Mouse (Mus musculus) ES-E14 (cell line): ENCODE data around the gene Mbl1. TPM values are rescaled to one million over a fixed set of nuclear protein-coding genes. Genes with fewer than 3 reads are reported as not detected.

Source experiments
- DNase-seq: peaks from one replicate; pipeline ENCODE4 v3.0.0-alpha.2; 2013; ENCODE audit warnings: low read depth, low spot score
- H3K27ac ChIP-seq: 2 replicates; pipeline ENCODE4 v1.5.1; 2012; ENCODE audit warnings: low read depth, mild to moderate bottlenecking, low read length, moderate library complexity, mixed read lengths; ENCODE audit not compliant: poor library complexity, insufficient read depth, severe bottlenecking
- H3K36me3 ChIP-seq: 2 replicates; pipeline ENCODE4 v1.6.1; 2012; ENCODE audit warnings: mild to moderate bottlenecking, low read length, moderate library complexity, mixed read lengths; ENCODE audit not compliant: control insufficient read depth, poor library complexity, insufficient read depth, severe bottlenecking
- H3K4me1 ChIP-seq, 2 experiments: fragments of 150-350 bp in 1 of 2; sonication (generic) in 1 of 2; 2 replicates each; pipeline ENCODE4 v1.6.1; 2012; ENCODE audit warnings: low read length in 2 of 2, mild to moderate bottlenecking in 1 of 2, mixed read lengths in 1 of 2; ENCODE audit not compliant: control insufficient read depth in 2 of 2, insufficient read depth in 2 of 2, poor library complexity in 1 of 2
- H3K4me3 ChIP-seq, 2 experiments: fragments of 150-350 bp in 1 of 2; sonication (generic) in 1 of 2; 2 replicates each; pipeline ENCODE4 v1.5.1; 2012; ENCODE audit warnings: low read length in 2 of 2, low read depth in 1 of 2, mild to moderate bottlenecking in 1 of 2, mixed read lengths in 1 of 2; ENCODE audit not compliant: insufficient read depth in 1 of 2, poor library complexity in 1 of 2, severe bottlenecking in 1 of 2
- H3K9ac ChIP-seq: 2 replicates; pipeline ENCODE4 v1.6.1; 2012; ENCODE audit warnings: low read depth, mild to moderate bottlenecking, low read length, mixed read lengths; ENCODE audit not compliant: poor library complexity, insufficient read depth, severe bottlenecking
- H3K9me3 ChIP-seq: fragments of 150-350 bp; sonication (generic); 2 replicates; pipeline ENCODE4 v1.6.1; 2012; ENCODE audit warnings: low read depth, mild to moderate bottlenecking, low read length; ENCODE audit not compliant: control insufficient read depth, insufficient read depth
- CHD2 ChIP-seq: IDR thresholded peaks from 2 replicates; pipeline ENCODE4 v1.6.1; 2014; ENCODE audit warnings: mild to moderate bottlenecking, low read depth, low read length, inconsistent platforms
- HCFC1 ChIP-seq: IDR thresholded peaks from 2 replicates; pipeline ENCODE4 v1.6.1; 2012; ENCODE audit warnings: low read length, inconsistent platforms, borderline replicate concordance; ENCODE audit not compliant: insufficient read depth
- MAFK ChIP-seq: IDR thresholded peaks from 2 replicates; pipeline ENCODE4 v1.6.1; 2014; ENCODE audit warnings: mild to moderate bottlenecking, low read depth, low read length, inconsistent platforms; ENCODE audit not compliant: insufficient read depth
- ZC3H11A ChIP-seq: IDR thresholded peaks from 2 replicates; pipeline ENCODE4 v1.6.1; 2012; ENCODE audit warnings: low read depth, mild to moderate bottlenecking, inconsistent platforms, low read length, borderline replicate concordance
- ZNF384 ChIP-seq: IDR thresholded peaks from 2 replicates; pipeline ENCODE4 v1.6.1; 2012; ENCODE audit warnings: low read depth, low read length, inconsistent platforms
- in situ Hi-C, 2 experiments: fragments of 600-800 bp; cut with MboI; formaldehyde crosslinking; loops; one replicate each; pipeline ENCODE4 v1.15.1; 2025; ENCODE audit warnings: low sequenced_read_pairs in 2 of 2, inconsistent platforms in 1 of 2; ENCODE audit not compliant: unreplicated experiment in 2 of 2
- total RNA-seq: library from RNA; depleted of rRNA; stranded (reverse); fragments of 300-350 nt; gene quantifications from 2 replicates; pipeline ENCODE4 v1.2.3, GENCODE M21; 2012; rRNA removed

Gene Mbl1
- not detected in 2 replicates for total RNA-seq

GRCm38 (mm10) chr14:41151220-41151898 lies at the start of gene Mbl1:
TSS of gene Mbl1 (plus strand) at chr14:41151458.
- no peaks in the 10 kb centered on the region for H3K9me3 ChIP-seq
- no peak for DNase-seq
- H3K27ac ChIP-seq, result no peak within 1 kb of the TSS
- no peak within 1 kb of the TSS for H3K9ac ChIP-seq
- in situ Hi-C loops, result no loop called here
- no peaks in the 10 kb centered on the region for H3K4me1 ChIP-seq
- H3K36me3 ChIP-seq, result no peaks in the 10 kb centered on the region
- TF ChIP-seq ZC3H11A, result no peak
- TF ChIP-seq HCFC1, result no peak
- no peak for TF ChIP-seq ZNF384
- TF ChIP-seq CHD2, result no peak
- no peak for TF ChIP-seq MAFK
- H3K4me3 ChIP-seq, result no peak within 1 kb of the TSS

GRCm38 (mm10) chr14:41102269-41102668 lies 49.0 kb upstream of the Mbl1 start:
- Histone ChIP-seq H3K4me3 (no peak overlapping the region), H3K36me3 (no peaks in the 10 kb centered on the region), H3K9ac (no peak overlapping the region), H3K4me1 (no peaks in the 10 kb centered on the region), H3K9me3 (no peaks in the 10 kb centered on the region), H3K27ac (no peak overlapping the region)
- DNase-seq, result no peak
- in situ Hi-C loops, result no loop called here
- TF ChIP-seq HCFC1, result no peak
- TF ChIP-seq CHD2, result no peak
- no peak for TF ChIP-seq MAFK
- no peak for TF ChIP-seq ZNF384
- TF ChIP-seq ZC3H11A, result no peak

GRCm38 (mm10) chr14:41104853-41105444 lies 46.3 kb upstream of the Mbl1 start, which contains the start of gene Mat1a:
TSS of gene Mat1a (plus strand) at chr14:41105035.
- in situ Hi-C loops, result no loop called here
- DNase-seq, result no peak

GRCm38 (mm10) chr14:41111031-41111668 lies 40.1 kb upstream of the Mbl1 start:
- H3K27ac ChIP-seq, result no peak overlapping the region
- in situ Hi-C loops, result no loop called here
- H3K9ac ChIP-seq, result no peak overlapping the region
- no peak for DNase-seq
- no peaks in the 10 kb centered on the region for H3K9me3 ChIP-seq
- no peaks in the 10 kb centered on the region for H3K4me1 ChIP-seq
- H3K36me3 ChIP-seq, result no peaks in the 10 kb centered on the region
- TF ChIP-seq CHD2 (no peak), HCFC1 (no peak), ZNF384 (no peak)
- H3K4me3 ChIP-seq, result no peak overlapping the region

More at GRCm38 (mm10) chr14:41104853-41105444, 46.3 kb upstream of the Mbl1 start, which contains the start of gene Mat1a:
- Histone ChIP-seq H3K4me3 (no peak within 1 kb of the TSS), H3K36me3 (no peaks in the 10 kb centered on the region), H3K9me3 (no peaks in the 10 kb centered on the region), H3K9ac (no peak within 1 kb of the TSS), H3K4me1 (no peaks in the 10 kb centered on the region), H3K27ac (no peak within 1 kb of the TSS)
- TF ChIP-seq CHD2, result no peak
- TF ChIP-seq HCFC1, result no peak
- TF ChIP-seq MAFK, result no peak
- no peak for TF ChIP-seq ZNF384
- no peak for TF ChIP-seq ZC3H11A
